Mouse (Mus musculus) hindbrain, embryonic 14.5 days (tissue): Measurements from ENCODE around the gene Rabep1. TPM values are rescaled to one million over a fixed set of nuclear protein-coding genes. Genes with fewer than 3 reads are reported as not detected.
A peak's percentile ranks its signal among the peaks of the same experiment; 100 is the strongest.

ENCODE experiments used
- ATAC-seq: fragments of 200-750 bp; cut with Nextera tagmentation; 2 replicates; pipeline ENCODE4 v1.8.0; 2017; ENCODE audit warnings: moderate number of reproducible peaks, mild to moderate bottlenecking, moderate TSS enrichment, moderate library complexity; ENCODE audit not compliant: low FRiP score
- DNase-seq: peaks from one replicate; pipeline ENCODE4 v3.0.0-alpha.2; 2015; ENCODE audit warnings: low spot score
- H3K27ac ChIP-seq: fragments of 300-500 bp; sonication (generic); 2 replicates; pipeline ENCODE4 v1.5.1; 2014; ENCODE audit warnings: mild to moderate bottlenecking, moderate library complexity
- H3K27me3 ChIP-seq: fragments of 300-500 bp; sonication (generic); 2 replicates; pipeline ENCODE4 v1.6.1; 2014; ENCODE audit warnings: mild to moderate bottlenecking, low read length, mixed read lengths; ENCODE audit not compliant: control insufficient read depth, insufficient read depth
- H3K36me3 ChIP-seq: fragments of 300-500 bp; sonication (generic); replicated peaks from 2 replicates; pipeline ENCODE4 v1.6.1; 2014; ENCODE audit not compliant: control insufficient read depth, insufficient read depth
- H3K4me1 ChIP-seq: fragments of 300-500 bp; sonication (generic); replicated peaks from 2 replicates; pipeline ENCODE4 v1.6.1; 2014; ENCODE audit warnings: antibody characterized with exemption, low read length, mixed read lengths; ENCODE audit not compliant: control insufficient read depth, insufficient read depth
- H3K4me2 ChIP-seq: fragments of 300-500 bp; sonication (generic); replicated peaks from 2 replicates; pipeline ENCODE4 v1.6.1; 2014; ENCODE audit warnings: mild to moderate bottlenecking, moderate library complexity
- H3K4me3 ChIP-seq: fragments of 300-500 bp; sonication (generic); replicated peaks from 2 replicates; pipeline ENCODE4 v1.5.1; 2014; ENCODE audit warnings: mild to moderate bottlenecking, low read length
- H3K9ac ChIP-seq: fragments of 300-500 bp; sonication (generic); 2 replicates; pipeline ENCODE4 v1.6.1; 2014
- H3K9me3 ChIP-seq: fragments of 300-500 bp; sonication (generic); 2 replicates; pipeline ENCODE4 v1.6.1; 2016; ENCODE audit warnings: low read length; ENCODE audit not compliant: control insufficient read depth
- WGBS: fragments of 180-500 bp; shearing (Covaris S2); extraction: QIAGEN DNeasy Blood & Tissue Kit; methylation state at CpG from one replicate; pipeline ENCODE4 v1.1.7; 2014; 5-methylcytosine and 5-hydroxymethylcytosine counted together
- polyA plus RNA-seq: library from polyadenylated mRNA; unstranded; fragments of >200 nt; fragmentation: Nextera tagmentation; extraction: Ambion mirVana; gene quantifications from 2 replicates; pipeline ENCODE4 v1.2.1, GENCODE M21; 2014

Gene Rabep1
- polyA plus RNA-seq, 1 experiment from 2014 or later = 77.5 TPM

- no peaks in the 10 kb centered on the region for H3K4me1 ChIP-seq
- H3K4me2 ChIP-seq = no peak overlapping the region
- H3K27me3 ChIP-seq = no peaks in the 10 kb centered on the region
- ATAC-seq (no peak), DNase-seq (no peak)
- no peak overlapping the region for H3K4me3 ChIP-seq
- H3K36me3 ChIP-seq = no peaks in the 10 kb centered on the region
- no peak overlapping the region for H3K27ac ChIP-seq
- 5% methylated on average over 1 of the region's 1 CpGs for WGBS
- no peak overlapping the region for H3K9ac ChIP-seq
- H3K9me3 ChIP-seq = no peaks in the 10 kb centered on the region
Measured at GRCm38 (mm10) chr11:70809011-70809410, 35.6 kb upstream of the Rabep1 start.

GRCm38 (mm10) chr11:70811041-70811440 lies 33.5 kb upstream of the Rabep1 start:
- no peaks in the 10 kb centered on the region for H3K9me3 ChIP-seq
- no peak overlapping the region for H3K4me2 ChIP-seq
- H3K9ac ChIP-seq = no peak overlapping the region
- no peak for ATAC-seq
- no peaks in the 10 kb centered on the region for H3K27me3 ChIP-seq
- DNase-seq = no peak
- no peak overlapping the region for H3K4me3 ChIP-seq
- no peaks in the 10 kb centered on the region for H3K36me3 ChIP-seq
- no peaks in the 10 kb centered on the region for H3K4me1 ChIP-seq
- H3K27ac ChIP-seq = no peak overlapping the region
- WGBS = 83% methylated on average over 5 of the region's 5 CpGs

- no peak overlapping the region for H3K4me2 ChIP-seq
- DNase-seq (no peak), ATAC-seq (no peak)
Measured at GRCm38 (mm10) chr11:70811471-70812240, 32.9 kb upstream of the Rabep1 start.

GRCm38 (mm10) chr11:70812365-70812764 lies 32.2 kb upstream of the Rabep1 start, which contains the start of gene Scimp:
Gene Scimp (minus strand): TSS chr11:70812586.
- H3K27me3 ChIP-seq = no peaks in the 10 kb centered on the region
- H3K4me1 ChIP-seq = no peaks in the 10 kb centered on the region
- no peaks in the 10 kb centered on the region for H3K9me3 ChIP-seq
- no peak for ATAC-seq
- H3K9ac ChIP-seq = no peak within 1 kb of the TSS
- no peak within 1 kb of the TSS for H3K27ac ChIP-seq
- no peak within 1 kb of the TSS for H3K4me3 ChIP-seq
- no peaks in the 10 kb centered on the region for H3K36me3 ChIP-seq
- no peak within 1 kb of the TSS for H3K4me2 ChIP-seq
- DNase-seq = no peak
- WGBS = 87% methylated on average over 7 of the region's 7 CpGs

More at GRCm38 (mm10) chr11:70811471-70812240, 32.9 kb upstream of the Rabep1 start:
- Histone ChIP-seq H3K4me3 (no peak overlapping the region), H3K27ac (no peak overlapping the region), H3K27me3 (no peaks in the 10 kb centered on the region), H3K9me3 (no peaks in the 10 kb centered on the region), H3K4me1 (no peaks in the 10 kb centered on the region), H3K9ac (no peak overlapping the region), H3K36me3 (no peaks in the 10 kb centered on the region)
- WGBS = 75% methylated on average over 13 of the region's 13 CpGs

- H3K4me3 ChIP-seq = no peak overlapping the region
- H3K27ac ChIP-seq = no peak overlapping the region
- no peak for DNase-seq
- H3K4me2 ChIP-seq = no peak overlapping the region
- 86% methylated on average over 8 of the region's 8 CpGs for WGBS
- no peaks in the 10 kb centered on the region for H3K27me3 ChIP-seq
- no peak overlapping the region for H3K9ac ChIP-seq
- no peak for ATAC-seq
- H3K9me3 ChIP-seq = no peaks in the 10 kb centered on the region
- H3K36me3 ChIP-seq = no peaks in the 10 kb centered on the region
- no peaks in the 10 kb centered on the region for H3K4me1 ChIP-seq
Measured at GRCm38 (mm10) chr11:70815071-70815470, 29.5 kb upstream of the Rabep1 start.

- H3K4me2 ChIP-seq = no peak overlapping the region
- H3K4me1 ChIP-seq = no peaks in the 10 kb centered on the region
- DNase-seq = peak; percentile 84
- no peak overlapping the region for H3K9ac ChIP-seq
- WGBS = 34% methylated on average over 6 of the region's 6 CpGs
- no peaks in the 10 kb centered on the region for H3K27me3 ChIP-seq
- no peak for ATAC-seq
- H3K27ac ChIP-seq = no peak overlapping the region
- no peaks in the 10 kb centered on the region for H3K9me3 ChIP-seq
- no peaks in the 10 kb centered on the region for H3K36me3 ChIP-seq
- H3K4me3 ChIP-seq = no peak overlapping the region
Measured at GRCm38 (mm10) chr11:70815498-70816078, 29.0 kb upstream of the Rabep1 start.

- no peak overlapping the region for H3K27ac ChIP-seq
- no peaks in the 10 kb centered on the region for H3K9me3 ChIP-seq
- H3K4me3 ChIP-seq = no peak overlapping the region
- no peaks in the 10 kb centered on the region for H3K36me3 ChIP-seq
- H3K4me1 ChIP-seq = no peaks in the 10 kb centered on the region
- no peak overlapping the region for H3K4me2 ChIP-seq
- no peak overlapping the region for H3K9ac ChIP-seq
- DNase-seq (no peak), ATAC-seq (no peak)
- WGBS = 79% methylated on average over 4 of the region's 4 CpGs
- H3K27me3 ChIP-seq = no peaks in the 10 kb centered on the region
Measured at GRCm38 (mm10) chr11:70816770-70817169, 27.8 kb upstream of the Rabep1 start.

- H3K4me2 ChIP-seq = no peak overlapping the region
- DNase-seq = no peak
- no peaks in the 10 kb centered on the region for H3K4me1 ChIP-seq
- H3K9ac ChIP-seq = no peak overlapping the region
- H3K27me3 ChIP-seq = no peaks in the 10 kb centered on the region
- no peak overlapping the region for H3K27ac ChIP-seq
- WGBS = 88% methylated on average over 8 of the region's 8 CpGs
- no peak overlapping the region for H3K4me3 ChIP-seq
- no peaks in the 10 kb centered on the region for H3K36me3 ChIP-seq
- ATAC-seq = no peak
- no peaks in the 10 kb centered on the region for H3K9me3 ChIP-seq
Measured at GRCm38 (mm10) chr11:70820120-70820519, 24.5 kb upstream of the Rabep1 start.

GRCm38 (mm10) chr11:70821728-70822591 lies 22.6 kb upstream of the Rabep1 start:
- Histone ChIP-seq H3K4me2 (no peak overlapping the region), H3K4me1 (no peaks in the 10 kb centered on the region), H3K27ac (no peak overlapping the region), H3K9me3 (no peaks in the 10 kb centered on the region), H3K4me3 (no peak overlapping the region), H3K36me3 (no peaks in the 10 kb centered on the region), H3K27me3 (no peaks in the 10 kb centered on the region), H3K9ac (no peak overlapping the region)
- DNase-seq (no peak), ATAC-seq (no peak)
- 64% methylated on average over 17 of the region's 17 CpGs for WGBS
